Mouse (Mus musculus) embryo, embryonic 10.5 days (tissue): ENCODE results near the gene Nprl3.
A peak's percentile ranks its signal among the peaks of the same experiment; 100 is the strongest.

ENCODE experiments used
- DNase-seq: peaks from one replicate; pipeline ENCODE4 v3.0.0-alpha.2; 2015; ENCODE audit warnings: low spot score

The Nprl3 gene

GRCm38 (mm10) chr11:32198256-32198955 is 69.1 kb downstream of the Nprl3 start:
- no peak for DNase-seq

DNA sequence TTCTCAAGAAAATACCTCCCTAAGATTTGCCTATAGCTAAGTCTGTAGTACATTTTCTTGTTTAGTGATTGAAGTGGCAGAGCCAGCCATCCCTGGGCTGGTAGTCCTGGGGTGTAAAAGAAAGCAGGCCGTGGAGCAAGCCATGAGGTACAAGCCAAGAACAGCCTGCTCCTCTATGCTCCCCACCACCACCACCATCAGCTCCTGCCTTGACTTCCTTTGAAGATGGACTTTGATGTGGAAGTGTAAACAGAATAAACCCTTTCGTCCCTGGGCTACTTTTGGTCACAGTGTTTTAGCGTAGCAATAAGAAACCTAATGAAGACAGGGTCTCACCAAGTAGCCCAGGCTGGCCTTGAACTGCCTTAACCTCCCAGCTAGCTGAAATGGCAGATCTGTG is 69.7 kb downstream of the Nprl3 start:
- DNase-seq, result no peak

GRCm38 (mm10) chr11:32196727-32197126 is 70.8 kb downstream of the Nprl3 start:
- no peak for DNase-seq

GRCm38 (mm10) chr11:32195867-32196540 is 71.5 kb downstream of the Nprl3 start:
- peak; percentile 6 for DNase-seq

DNA sequence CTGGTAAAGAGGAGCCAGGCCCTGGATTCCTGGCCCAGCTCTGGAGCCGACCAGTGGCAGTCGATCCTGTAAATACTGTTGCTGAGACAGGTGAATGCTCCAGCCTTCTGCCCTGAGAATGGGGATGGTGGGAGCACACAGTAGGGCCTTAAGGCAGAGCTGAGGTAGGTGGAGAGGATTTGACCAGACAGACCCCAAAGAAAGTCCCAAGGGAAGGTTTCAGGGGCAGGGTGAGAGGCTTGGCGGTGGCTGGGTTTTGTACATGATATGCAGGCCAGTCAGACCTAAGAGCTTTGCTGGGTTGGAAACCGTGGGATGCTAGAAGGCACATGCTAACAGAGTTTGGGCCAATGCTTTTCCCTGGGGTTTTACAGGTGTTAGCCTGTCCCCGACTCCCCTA is 72.9 kb downstream of the Nprl3 start:
- DNase-seq, result no peak

DNA sequence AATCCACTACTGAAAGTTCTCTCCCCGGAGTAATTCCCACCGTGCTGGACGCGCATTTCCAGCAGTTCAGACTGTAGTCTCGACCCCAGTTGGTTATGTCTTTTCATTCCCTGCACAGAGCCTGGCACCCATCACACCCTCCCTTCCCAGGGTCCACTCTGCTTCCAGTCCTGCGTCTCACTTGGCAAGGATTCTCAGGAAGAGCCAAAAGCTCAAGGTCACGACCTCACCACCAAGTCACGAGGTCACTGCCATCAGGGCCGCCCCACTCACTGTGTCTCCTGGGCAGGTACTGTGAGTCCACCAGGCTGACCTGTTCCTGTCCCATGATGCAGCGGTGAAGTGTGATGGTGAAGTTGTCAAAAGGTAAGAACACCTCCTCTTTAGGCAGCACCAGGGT is 73.4 kb downstream of the Nprl3 start:
- DNase-seq, result no peak

DNA sequence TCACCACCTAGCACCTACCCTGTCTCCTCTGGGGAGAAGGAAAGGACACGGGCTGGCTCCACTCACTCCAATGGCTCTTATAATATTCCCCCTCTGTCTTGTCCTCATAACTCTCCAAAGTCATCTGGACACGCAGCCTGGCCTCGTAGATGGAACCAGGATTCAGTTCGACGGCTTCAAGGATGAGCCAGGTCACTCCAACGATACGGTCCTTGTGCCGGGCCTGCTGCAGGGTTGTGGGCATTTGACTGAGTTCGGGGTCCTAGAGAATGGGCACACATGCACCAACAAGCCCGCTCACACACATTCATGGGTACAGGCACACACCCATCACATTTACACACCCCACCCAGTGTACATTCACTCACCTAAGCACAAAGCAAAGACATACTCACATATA is 74.4 kb downstream of the Nprl3 start:
- no peak for DNase-seq

GRCm38 (mm10) chr11:32190603-32191110 is 76.8 kb downstream of the Nprl3 start:
- no peak for DNase-seq

DNA sequence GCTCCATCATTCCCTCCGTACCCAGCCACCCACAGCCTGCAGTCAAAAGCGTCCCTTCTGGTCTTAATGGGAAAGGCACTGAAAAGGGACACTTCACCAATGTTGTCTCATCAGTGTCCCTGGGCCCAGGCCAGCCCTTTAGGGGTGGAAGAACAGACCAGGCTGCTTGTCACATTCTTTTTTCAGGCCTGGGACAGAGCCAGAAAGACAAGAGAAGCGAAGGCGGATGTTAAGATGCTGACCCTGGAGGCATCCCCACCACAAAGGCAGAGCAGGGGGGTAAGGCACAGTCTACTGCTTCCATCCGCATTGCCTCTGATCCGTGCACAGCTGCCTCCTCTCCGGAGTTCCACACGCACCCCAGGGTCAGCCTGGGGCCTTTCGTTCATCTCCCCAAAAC is 77.4 kb downstream of the Nprl3 start:
- DNase-seq, result no peak

DNA sequence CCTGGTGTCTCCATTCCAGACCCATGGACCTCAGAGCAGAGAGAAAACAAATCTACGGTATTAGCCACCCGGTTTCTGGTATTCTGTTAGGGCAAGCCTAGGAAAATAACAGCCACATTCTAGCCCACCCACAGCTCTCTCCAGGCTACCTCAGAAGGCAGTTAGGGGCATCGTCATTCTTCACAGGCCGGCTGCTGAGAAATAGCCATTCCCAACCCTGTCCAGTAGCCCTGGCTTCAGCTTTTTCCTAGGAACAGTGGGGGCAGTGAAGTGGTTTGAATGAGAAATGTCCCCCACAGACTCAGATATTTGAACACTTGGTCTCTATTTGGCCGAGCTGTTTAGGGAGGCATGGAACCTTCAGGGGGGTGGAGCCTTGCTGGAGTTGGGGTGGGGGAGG is 78.1 kb downstream of the Nprl3 start:
- DNase-seq, result no peak

DNA sequence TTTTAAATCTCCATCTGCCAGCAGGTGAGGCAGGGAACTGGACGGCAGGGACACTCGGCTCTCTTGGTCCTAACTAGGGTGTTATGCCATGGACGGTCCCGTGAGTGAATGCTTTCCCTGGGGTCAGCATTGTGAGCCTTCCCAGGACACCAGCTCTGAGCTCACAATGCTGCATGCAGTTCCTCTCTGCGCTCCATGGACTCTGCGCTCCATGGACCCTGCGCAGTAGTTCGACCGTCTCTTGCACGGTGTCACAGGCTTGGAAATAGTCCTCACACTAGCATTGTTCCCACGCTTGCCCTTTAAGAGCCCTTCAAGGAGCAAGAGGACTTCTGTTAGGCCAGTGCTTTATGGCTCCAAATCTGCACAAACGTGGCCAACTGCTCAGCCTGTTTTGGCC is 78.6 kb downstream of the Nprl3 start:
- no peak for DNase-seq

GRCm38 (mm10) chr11:32187256-32187655 is 80.3 kb downstream of the Nprl3 start:
- no peak for DNase-seq

GRCm38 (mm10) chr11:32186031-32186430 is 81.5 kb downstream of the Nprl3 start:
- DNase-seq, result no peak

DNA sequence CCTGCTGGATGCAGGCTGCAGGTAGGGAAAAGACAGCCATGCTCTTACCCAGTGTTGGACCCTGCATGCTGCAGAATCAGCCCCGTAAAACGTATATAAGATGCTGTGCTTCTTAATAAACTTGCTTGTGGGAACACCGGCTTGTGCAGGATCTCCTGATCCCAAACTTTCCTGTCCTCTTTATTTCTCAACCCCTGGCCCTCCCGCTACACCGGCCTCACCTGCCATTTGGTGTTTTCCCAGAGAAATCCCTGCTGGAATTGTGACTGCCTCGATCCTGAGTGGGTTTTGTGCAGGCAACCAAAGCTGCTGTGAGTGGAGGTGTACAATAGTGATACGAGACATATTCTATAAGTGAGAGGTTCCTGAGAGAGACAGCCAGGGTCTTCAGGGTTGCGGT is 83.0 kb downstream of the Nprl3 start:
- no peak for DNase-seq

DNA sequence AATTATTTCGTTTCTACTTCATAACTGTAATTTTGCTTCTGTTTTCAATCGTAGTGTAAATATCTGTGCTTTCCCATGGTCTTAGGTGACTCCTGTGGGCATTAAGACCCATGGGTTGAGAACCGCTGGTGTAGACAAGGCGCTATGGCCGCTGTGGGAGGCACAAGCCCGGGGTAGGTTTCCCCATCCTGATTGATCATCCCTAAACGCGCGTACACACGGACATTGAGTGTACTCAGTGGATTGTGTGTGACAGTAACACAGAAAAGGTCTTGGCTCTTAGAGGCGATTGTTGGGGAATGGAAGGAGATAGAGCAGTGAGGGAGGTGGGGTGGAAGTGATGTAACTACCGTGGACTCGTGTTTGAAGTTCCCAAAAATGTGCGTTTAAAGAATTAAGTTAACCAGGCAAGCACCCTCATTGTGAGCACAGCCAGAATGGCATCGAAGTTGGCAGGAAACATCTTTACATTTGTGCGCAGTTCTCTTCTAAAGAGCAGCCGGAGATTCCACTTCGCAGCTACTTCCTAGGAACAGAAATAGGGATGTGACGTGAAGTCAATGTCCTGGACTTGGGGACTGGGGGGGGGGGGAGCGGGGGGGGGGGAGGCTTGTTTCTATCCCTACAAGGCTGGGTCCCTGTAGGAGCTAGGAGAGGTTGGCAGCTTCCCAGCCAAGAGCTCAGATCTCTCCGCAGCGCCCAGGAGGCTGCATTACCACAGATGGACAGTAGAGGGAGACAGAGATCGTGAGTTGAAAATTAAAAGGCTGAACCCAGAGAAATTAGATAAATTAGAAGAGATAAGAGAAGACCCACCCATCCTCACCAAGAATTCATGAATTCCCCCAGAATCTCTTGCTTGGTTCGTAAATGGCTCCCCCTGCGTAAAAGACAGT is 85.3 kb downstream of the Nprl3 start:
- peak; percentile 87 for DNase-seq

DNA sequence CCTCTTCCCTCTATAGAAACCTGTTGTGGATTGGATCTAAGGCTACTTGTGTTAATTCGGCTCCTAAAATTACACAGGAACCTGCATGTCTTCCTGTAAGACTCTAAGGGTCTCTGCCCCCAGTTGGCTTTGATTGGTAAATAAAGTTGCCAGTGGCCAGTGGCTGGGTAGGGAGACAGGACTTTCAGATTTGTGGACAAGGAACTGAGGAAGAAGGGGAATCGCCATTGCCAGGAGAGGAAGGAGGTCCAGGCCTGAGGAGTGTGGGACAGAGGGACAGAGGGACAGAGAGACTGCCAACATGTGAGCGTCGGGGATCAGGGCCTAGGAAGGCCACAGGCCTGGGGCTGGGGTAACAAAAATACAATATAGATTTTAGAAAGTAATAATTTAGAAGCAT is 86.3 kb downstream of the Nprl3 start:
- DNase-seq, result no peak

DNA sequence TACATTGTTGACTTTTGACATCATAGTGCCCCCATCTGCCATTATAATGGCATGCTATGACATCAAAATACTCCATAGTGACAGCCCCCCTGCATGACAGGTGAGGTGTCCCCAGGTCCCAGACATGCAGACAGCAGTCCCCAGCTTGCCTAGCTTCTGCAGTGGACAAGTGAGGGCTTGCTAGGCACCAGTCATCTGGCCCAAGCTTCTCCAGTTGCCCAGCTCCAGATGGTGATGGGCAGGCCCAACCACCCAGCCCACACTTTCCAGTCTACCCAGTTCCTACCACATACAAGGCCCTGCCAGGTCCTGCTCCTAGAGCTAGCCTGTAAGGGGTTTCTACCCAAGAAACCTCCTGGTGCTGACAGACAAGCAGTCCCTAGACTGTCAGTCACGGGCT is 89.0 kb downstream of the Nprl3 start:
- no peak for DNase-seq
